Mouse (Mus musculus) hindbrain, embryonic 13.5 days (tissue): ENCODE data around the gene Ptgfrn. TPM values are rescaled to one million over a fixed set of nuclear protein-coding genes. Genes with fewer than 3 reads are reported as not detected.

Source experiments
- ATAC-seq: fragments of 200-750 bp; cut with Nextera tagmentation; 2 replicates; pipeline ENCODE4 v1.8.0; 2017; ENCODE audit warnings: moderate TSS enrichment; ENCODE audit not compliant: low FRiP score
- H3K27ac ChIP-seq: fragments of 300-500 bp; sonication (generic); 2 replicates; pipeline ENCODE4 v1.5.1; 2015; ENCODE audit warnings: inconsistent platforms, mild to moderate bottlenecking, moderate library complexity
- H3K27me3 ChIP-seq: fragments of 300-500 bp; sonication (generic); 2 replicates; pipeline ENCODE4 v1.6.1; 2015; ENCODE audit warnings: mild to moderate bottlenecking, inconsistent platforms
- H3K36me3 ChIP-seq: fragments of 300-500 bp; sonication (generic); 2 replicates; pipeline ENCODE4 v1.6.1; 2015; ENCODE audit warnings: mild to moderate bottlenecking, inconsistent platforms
- H3K4me1 ChIP-seq: fragments of 300-500 bp; sonication (generic); replicated peaks from 2 replicates; pipeline ENCODE4 v1.6.1; 2015; ENCODE audit warnings: inconsistent platforms
- H3K4me2 ChIP-seq: fragments of 300-500 bp; sonication (generic); 2 replicates; pipeline ENCODE4 v1.6.1; 2015; ENCODE audit warnings: inconsistent platforms, mild to moderate bottlenecking, moderate library complexity
- H3K4me3 ChIP-seq: fragments of 300-500 bp; sonication (generic); 2 replicates; pipeline ENCODE4 v1.5.1; 2015; ENCODE audit warnings: mild to moderate bottlenecking, inconsistent platforms
- H3K9ac ChIP-seq: fragments of 300-500 bp; sonication (generic); 2 replicates; pipeline ENCODE4 v1.6.1; 2015; ENCODE audit warnings: mild to moderate bottlenecking, inconsistent platforms
- H3K9me3 ChIP-seq: fragments of 300-500 bp; sonication (generic); 2 replicates; pipeline ENCODE4 v1.6.1; 2016; ENCODE audit warnings: inconsistent platforms
- WGBS: fragments of 180-500 bp; shearing (Covaris S2); methylation state at CpG from one replicate; pipeline ENCODE4 v1.1.7; 2015; 5-methylcytosine and 5-hydroxymethylcytosine counted together
- polyA plus RNA-seq: library from polyadenylated mRNA; unstranded; fragments of >200 nt; fragmentation: Nextera tagmentation; extraction: Ambion mirVana; gene quantifications from 2 replicates; pipeline ENCODE4 v1.2.1, GENCODE M21; 2015

Gene Ptgfrn
- polyA plus RNA-seq, 1 experiment from 2014 or later = 2.1 TPM

DNA sequence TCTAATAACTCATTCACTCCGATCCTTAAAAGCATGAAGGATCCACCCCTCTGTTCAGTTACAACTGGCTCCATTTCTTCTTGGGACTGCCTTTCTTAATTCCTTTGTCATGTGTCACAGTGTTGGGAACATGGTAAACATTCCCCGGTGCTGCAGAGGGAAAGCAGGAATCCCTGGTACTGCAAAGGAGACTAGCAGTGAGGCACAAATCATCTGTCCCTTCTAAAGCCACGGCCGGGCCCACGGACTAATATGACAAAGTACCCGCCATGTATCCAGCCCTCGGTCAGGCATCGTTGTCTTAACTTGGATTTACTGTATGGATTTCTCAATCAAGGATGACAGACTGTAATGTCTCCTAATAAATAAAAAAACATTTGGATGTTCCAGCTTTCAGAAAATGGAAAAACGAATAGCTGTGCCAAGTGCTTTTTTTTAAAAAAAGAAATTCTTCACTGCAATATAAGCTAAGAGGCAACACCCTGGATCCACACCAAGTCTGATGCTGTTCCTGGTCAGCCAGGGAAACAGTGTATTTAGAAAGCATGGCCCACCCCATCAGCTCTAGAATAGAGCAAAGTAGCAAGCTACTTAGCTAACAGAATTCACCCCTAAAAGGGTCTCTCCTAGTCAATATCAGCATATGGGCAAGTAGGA is 10.2 kb downstream of the Ptgfrn start:
- Histone ChIP-seq H3K4me3 (no peak overlapping the region), H3K9me3 (no peaks in the 10 kb centered on the region), H3K9ac (peak overlapping the region; percentile 20; the same call in 1 of the 2 replicates), H3K36me3 (no peaks in the 10 kb centered on the region), H3K4me1 (peaks cover 15% of the 10 kb centered on the region), H3K4me2 (no peak overlapping the region), H3K27ac (no peak overlapping the region), H3K27me3 (no peaks in the 10 kb centered on the region)
- 71% methylated on average over 9 of the region's 9 CpGs for WGBS
- ATAC-seq = no peak

DNA sequence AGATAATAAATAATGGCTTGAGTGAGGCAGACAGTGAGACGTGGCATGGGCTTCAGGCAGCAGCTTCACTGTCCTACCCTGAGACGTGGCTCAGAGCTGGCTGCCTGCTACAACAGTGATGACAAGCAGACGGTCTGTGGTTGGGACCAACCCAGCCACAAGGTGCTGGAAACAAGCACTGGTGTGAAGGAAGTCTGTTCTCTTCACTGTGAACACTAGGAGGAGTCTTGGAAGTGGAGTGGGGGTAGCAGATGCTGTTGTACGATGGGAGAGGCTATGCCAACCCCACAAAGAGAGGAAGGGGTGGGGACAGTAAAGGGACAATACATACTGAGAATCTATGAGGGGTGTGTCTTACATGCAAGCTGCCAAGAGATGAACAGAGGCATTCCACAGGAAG is 12.0 kb downstream of the Ptgfrn start:
- no peaks in the 10 kb centered on the region for H3K36me3 ChIP-seq
- no peak overlapping the region for H3K4me2 ChIP-seq
- H3K27ac ChIP-seq = no peak overlapping the region; the same call in 1 of the 2 replicates
- H3K9ac ChIP-seq = no peak overlapping the region
- H3K4me1 ChIP-seq = peaks cover 13% of the 10 kb centered on the region; the same call in 1 of the 2 replicates
- WGBS = 74% methylated on average over 4 of the region's 4 CpGs
- H3K4me3 ChIP-seq = no peak overlapping the region
- H3K9me3 ChIP-seq = no peaks in the 10 kb centered on the region
- ATAC-seq = no peak; the same call in 1 of the 2 replicates
- H3K27me3 ChIP-seq = no peaks in the 10 kb centered on the region

DNA sequence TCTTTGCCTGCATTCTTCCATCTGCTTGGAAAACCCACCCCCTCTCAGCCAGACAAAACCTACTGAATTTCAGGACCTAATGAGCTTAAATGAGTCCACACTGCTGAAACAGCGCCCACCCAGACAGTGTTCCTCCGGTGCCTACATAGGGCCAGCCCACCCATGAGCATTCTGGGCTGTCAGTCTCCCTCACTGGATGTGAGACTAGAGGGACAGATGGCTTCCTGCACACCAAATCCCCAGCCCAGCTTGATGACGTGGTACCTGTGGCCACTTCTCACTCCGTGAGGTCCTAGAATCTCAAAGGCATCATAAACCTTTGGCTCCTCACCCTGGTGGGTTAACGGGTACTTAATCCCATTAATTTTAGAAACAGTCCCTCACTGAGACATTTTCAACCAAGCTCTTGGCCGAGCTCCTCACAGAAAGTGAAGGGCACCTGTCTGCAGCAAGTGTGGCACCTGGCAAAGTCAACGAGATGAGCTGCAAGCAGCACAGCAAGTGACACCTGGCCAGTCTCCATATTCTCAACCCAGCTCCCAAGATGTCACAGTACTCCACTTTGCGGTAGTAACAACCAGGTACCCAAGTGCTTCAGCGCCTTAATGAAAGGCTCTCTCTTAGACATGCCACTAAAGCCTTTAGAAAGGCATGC is 12.8 kb downstream of the Ptgfrn start:
- no peak overlapping the region for H3K4me2 ChIP-seq
- no peak overlapping the region for H3K27ac ChIP-seq
- no peaks in the 10 kb centered on the region for H3K36me3 ChIP-seq
- no peak overlapping the region for H3K4me3 ChIP-seq
- H3K9me3 ChIP-seq = no peaks in the 10 kb centered on the region
- no peaks in the 10 kb centered on the region for H3K27me3 ChIP-seq
- H3K4me1 ChIP-seq = peaks cover 18% of the 10 kb centered on the region
- ATAC-seq = no peak
- 85% methylated on average over 9 of the region's 9 CpGs for WGBS
- H3K9ac ChIP-seq = no peak overlapping the region

DNA sequence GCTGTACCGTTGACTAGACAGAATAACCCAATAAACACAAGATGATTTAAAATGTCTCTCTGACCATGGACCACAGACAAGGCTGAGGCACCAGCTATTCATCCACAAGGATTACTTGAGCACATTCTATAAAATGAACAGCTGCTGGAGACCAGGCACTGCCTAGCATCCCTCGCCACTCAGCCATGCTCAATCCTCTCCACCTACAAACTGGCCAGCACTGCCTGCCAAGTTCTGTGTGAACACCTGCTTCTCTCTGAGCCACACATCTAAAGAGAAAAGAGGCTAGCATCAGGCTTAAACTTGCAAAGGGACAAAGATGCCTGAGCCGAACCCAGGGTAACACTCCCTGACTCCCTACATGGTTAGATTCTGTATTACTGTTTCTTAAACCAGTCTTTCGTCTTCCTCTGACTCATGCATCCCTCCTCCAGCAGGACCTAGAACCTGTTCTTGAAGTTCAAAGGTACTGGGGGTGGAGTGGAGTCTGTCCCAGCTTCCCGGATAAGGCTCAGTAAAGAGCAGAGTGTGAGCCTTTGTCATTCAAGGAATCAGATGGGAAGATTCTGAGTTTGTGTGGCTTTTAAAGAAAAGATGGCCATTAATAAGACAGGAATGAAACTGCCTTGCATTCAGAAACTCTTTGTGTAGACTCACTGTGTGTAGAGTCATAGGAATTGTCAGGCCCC is 14.2 kb downstream of the Ptgfrn start:
- Histone ChIP-seq H3K27ac (no peak overlapping the region), H3K36me3 (no peaks in the 10 kb centered on the region), H3K9ac (no peak overlapping the region), H3K4me2 (no peak overlapping the region), H3K4me3 (no peak overlapping the region), H3K4me1 (peaks cover 18% of the 10 kb centered on the region), H3K27me3 (no peaks in the 10 kb centered on the region), H3K9me3 (no peaks in the 10 kb centered on the region)
- no peak for ATAC-seq
- WGBS = 83% methylated on average over 5 of the region's 5 CpGs

DNA sequence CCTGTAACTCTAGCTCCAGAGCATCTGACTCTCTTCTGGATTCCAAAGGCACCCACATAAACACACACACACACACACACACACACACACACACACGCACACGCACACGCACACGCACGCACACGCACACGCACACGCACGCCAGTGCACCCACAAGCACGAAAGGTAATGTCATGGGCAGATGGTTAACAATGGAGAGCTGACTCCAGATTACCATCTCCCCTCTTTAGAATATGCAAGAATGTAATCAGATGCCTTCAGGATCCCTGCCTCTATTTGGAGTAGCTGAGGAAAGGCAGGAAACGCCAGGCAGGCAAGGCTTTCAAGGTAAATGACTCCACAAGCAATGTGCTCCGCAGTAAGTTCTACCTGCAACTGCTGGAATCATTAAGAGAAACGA is 17.9 kb downstream of the Ptgfrn start:
- Histone ChIP-seq H3K27me3 (no peaks in the 10 kb centered on the region), H3K4me3 (no peak overlapping the region), H3K4me1 (peaks cover 6% of the 10 kb centered on the region), H3K36me3 (no peaks in the 10 kb centered on the region), H3K27ac (no peak overlapping the region), H3K9ac (no peak overlapping the region), H3K4me2 (no peak overlapping the region), H3K9me3 (no peaks in the 10 kb centered on the region)
- WGBS = 79% methylated on average over 13 of the region's 13 CpGs
- ATAC-seq = no peak

DNA sequence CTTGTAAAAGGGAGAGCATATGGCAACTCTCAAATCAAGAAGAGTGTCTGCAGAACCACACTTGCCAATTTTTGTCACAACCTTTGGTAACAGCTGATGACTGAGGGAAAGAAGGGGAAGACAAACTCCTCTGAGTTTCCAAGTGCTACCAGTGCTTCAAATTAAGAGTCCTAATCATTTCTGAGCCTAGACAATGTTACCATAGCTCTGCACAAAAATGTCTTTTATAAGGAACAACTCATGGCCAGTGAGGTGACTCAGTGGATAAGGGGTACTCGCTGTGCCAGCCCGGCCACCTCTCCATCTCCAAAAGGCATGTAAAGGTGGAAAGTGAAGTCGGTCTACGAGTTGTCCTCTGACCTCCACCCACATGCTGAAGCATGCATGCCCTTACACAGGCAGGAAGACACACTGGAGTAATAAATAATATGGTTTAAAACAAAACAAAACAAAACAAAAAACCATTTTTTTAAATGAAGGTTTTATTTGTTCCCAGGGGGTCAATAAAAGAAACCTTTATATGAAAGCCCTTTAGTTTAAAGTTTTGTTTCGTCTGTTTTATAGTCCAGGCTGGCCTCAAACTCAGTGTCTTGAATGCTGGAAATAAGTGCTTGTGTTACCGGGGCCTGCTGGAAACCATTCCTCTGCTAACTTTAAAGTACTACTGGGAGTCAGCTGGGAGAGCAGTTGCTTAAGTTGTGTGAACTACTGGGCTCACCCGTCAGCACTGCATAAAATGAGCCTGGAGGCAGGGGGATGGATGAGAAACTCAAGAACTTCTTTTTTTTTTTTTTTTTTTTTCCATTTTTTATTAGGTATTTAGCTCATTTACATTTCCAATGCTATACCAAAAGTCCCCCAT is 23.3 kb downstream of the Ptgfrn start:
- H3K4me1 ChIP-seq = peaks cover 3% of the 10 kb centered on the region; the same call in 1 of the 2 replicates
- no peak overlapping the region for H3K4me3 ChIP-seq
- H3K27ac ChIP-seq = no peak overlapping the region
- no peak for ATAC-seq
- no peaks in the 10 kb centered on the region for H3K36me3 ChIP-seq
- no peaks in the 10 kb centered on the region for H3K9me3 ChIP-seq
- H3K4me2 ChIP-seq = no peak overlapping the region
- no peaks in the 10 kb centered on the region for H3K27me3 ChIP-seq
- H3K9ac ChIP-seq = no peak overlapping the region
- WGBS = 80% methylated on average over 7 of the region's 7 CpGs

DNA sequence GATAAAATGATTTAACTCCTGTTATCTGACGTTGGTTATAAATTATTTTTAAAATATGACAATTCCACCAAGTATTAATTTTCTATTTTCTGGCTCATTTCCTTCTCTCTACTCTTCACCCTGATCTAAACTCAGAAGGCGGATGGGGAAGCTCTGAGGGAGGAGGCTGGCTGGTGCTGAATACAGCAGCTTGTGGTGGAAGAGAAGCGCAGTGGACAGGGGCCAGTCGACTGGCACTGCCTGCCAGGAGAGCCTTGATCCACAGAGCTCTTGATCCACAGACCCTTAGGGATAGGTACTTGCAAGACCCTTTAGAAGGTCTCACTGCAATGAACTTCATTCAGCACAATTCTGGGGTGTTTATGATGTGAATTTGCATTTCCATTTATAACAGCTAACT is 29.2 kb downstream of the Ptgfrn start:
- no peak for ATAC-seq
- H3K36me3 ChIP-seq = peaks cover 11% of the 10 kb centered on the region; the same call in 1 of the 2 replicates
- no peak overlapping the region for H3K27ac ChIP-seq
- H3K9ac ChIP-seq = no peak overlapping the region
- no peaks in the 10 kb centered on the region for H3K9me3 ChIP-seq
- H3K4me1 ChIP-seq = peaks cover 7% of the 10 kb centered on the region; the same call in 1 of the 2 replicates
- no peak overlapping the region for H3K4me3 ChIP-seq
- no peak overlapping the region for H3K4me2 ChIP-seq
- H3K27me3 ChIP-seq = no peaks in the 10 kb centered on the region
- WGBS = 85% methylated on average over 4 of the region's 4 CpGs

DNA sequence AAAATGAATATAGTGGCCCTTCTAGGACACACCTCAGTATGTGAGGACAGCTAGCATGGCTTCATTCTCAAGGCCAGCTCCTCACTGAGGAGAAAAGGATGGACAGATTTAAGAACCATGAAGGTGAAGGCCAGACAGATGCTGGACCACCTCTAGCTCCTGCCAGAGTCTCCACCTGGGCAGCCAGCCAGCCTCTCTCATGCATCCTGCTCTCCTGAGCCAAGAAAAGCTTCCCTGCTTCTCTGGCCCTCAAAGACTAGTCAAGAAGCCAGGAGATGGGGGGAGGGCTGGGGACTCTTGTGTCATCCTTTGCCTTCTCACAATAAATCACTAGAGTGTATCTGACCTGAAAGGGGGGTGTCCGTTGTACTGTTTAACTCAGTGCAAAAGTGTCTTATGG is 31.7 kb downstream of the Ptgfrn start:
- Histone ChIP-seq H3K9me3 (no peaks in the 10 kb centered on the region), H3K27ac (no peak overlapping the region), H3K4me1 (peaks cover 7% of the 10 kb centered on the region; the same call in 1 of the 2 replicates), H3K4me3 (no peak overlapping the region), H3K36me3 (peaks cover 11% of the 10 kb centered on the region; the same call in 1 of the 2 replicates), H3K4me2 (no peak overlapping the region), H3K9ac (no peak overlapping the region), H3K27me3 (no peaks in the 10 kb centered on the region)
- WGBS = 80% methylated on average over 1 of the region's 1 CpGs
- no peak for ATAC-seq

DNA sequence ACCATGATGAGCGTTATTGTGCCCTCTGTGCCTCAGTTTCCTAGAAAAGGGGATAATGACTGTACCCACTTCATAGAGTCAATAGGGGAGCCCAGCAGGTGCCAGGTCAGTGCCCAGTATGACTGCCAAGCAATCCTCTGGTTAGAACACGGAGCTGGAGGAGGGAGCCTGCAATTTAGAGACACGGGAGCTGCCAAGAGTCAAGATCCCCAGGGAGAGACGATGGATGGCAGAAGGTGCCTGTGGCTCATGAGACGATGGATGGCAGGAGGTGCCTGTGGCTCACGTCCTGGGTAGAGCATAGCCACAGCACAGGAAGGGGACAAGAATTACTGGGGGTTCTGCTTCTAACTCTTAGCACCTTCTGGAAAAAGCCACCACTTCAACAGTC is 32.4 kb downstream of the Ptgfrn start:
- Histone ChIP-seq H3K9ac (no peak overlapping the region), H3K27ac (no peak overlapping the region), H3K4me2 (no peak overlapping the region), H3K27me3 (no peaks in the 10 kb centered on the region), H3K4me3 (no peak overlapping the region), H3K4me1 (peaks cover 8% of the 10 kb centered on the region; the same call in 1 of the 2 replicates), H3K9me3 (no peaks in the 10 kb centered on the region), H3K36me3 (peaks cover 11% of the 10 kb centered on the region; the same call in 1 of the 2 replicates)
- ATAC-seq = no peak
- WGBS = 72% methylated on average over 6 of the region's 6 CpGs

DNA sequence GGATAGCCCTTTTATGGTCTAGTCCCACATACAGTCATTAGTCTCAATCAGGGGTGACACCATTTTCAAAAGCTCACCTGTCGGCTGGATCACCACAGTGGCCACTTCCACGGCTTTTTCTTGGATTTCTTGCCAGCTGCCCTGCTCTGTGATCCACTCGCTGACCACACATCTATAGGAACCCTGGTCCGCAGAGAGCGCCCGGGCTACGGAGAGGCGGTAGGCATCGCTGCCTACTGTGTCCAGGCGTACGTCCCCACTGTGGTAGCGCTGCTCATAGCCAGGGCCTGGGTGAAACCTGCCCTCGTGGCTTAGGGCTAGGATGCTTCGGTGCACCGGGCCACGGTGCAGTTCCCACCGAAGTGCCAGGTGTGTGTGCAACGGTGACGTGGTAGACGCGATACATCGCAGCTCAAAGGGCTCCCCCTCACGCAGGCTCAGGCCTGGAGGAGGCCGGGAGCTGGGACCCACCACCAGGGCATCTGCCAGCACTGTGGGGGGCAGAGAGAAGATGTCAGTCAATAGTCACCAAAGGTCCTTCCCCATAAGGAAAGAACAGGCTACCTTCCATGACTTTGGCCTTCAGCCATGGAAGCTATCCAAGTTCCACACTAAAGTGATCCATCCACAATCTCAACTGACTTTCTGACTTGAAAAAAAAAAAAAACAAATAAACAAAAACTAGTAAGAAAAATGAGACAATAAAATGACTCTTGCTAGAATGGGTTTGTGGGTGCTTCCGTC is 32.9 kb downstream of the Ptgfrn start:
- no peak for ATAC-seq
- WGBS = 94% methylated on average over 25 of the region's 25 CpGs
- Histone ChIP-seq H3K27me3 (no peaks in the 10 kb centered on the region), H3K4me3 (no peak overlapping the region), H3K4me1 (peaks cover 14% of the 10 kb centered on the region; the same call in 1 of the 2 replicates), H3K9me3 (no peaks in the 10 kb centered on the region), H3K4me2 (no peak overlapping the region), H3K9ac (no peak overlapping the region), H3K27ac (no peak overlapping the region), H3K36me3 (peaks cover 11% of the 10 kb centered on the region; the same call in 1 of the 2 replicates)

DNA sequence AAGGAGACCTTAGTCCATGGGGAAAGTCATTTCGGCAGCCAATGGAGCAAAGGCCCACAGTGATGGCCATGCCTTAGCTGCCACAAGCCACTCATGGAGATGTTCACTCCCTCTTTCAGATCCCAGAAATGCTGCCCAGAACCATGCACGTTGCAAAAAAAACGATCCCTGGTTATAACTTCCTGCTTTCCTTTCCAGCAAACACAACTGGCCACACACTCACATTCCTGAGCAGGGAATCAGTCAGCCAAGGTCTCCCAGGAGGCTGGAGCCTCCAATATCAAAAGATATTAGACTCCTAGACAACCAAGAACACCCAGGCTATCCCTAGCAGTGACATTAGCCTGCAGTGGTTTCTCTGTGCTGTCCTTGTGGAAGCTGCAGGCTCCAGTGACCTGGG is 34.2 kb downstream of the Ptgfrn start:
- Histone ChIP-seq H3K27me3 (no peaks in the 10 kb centered on the region), H3K9me3 (no peaks in the 10 kb centered on the region), H3K36me3 (peaks cover 11% of the 10 kb centered on the region; the same call in 1 of the 2 replicates), H3K4me1 (peaks cover 24% of the 10 kb centered on the region), H3K9ac (no peak overlapping the region), H3K27ac (no peak overlapping the region), H3K4me2 (no peak overlapping the region), H3K4me3 (no peak overlapping the region)
- 79% methylated on average over 3 of the region's 3 CpGs for WGBS
- ATAC-seq = no peak
